Mouse (Mus musculus): ENCODE data around the gene Atxn2.

Atxn2 gene

GRCm38 (mm10) chr5:121765020-121765419, 53.9 kb downstream of the Atxn2 start:
- DNase-seq (ENCODE audit: inconsistent ontology term), result no peak

GRCm38 (mm10) chr5:121766038-121766773, 55.1 kb downstream of the Atxn2 start:
- DNase-seq (ENCODE audit: inconsistent ontology term), result no peak

- DNase-seq (ENCODE audit: inconsistent ontology term), result no peak
Observed at GRCm38 (mm10) chr5:121767564-121767963, 56.4 kb downstream of the Atxn2 start.

- peak; percentile 46 for DNase-seq (ENCODE audit: inconsistent ontology term)
Observed at GRCm38 (mm10) chr5:121769827-121770226, 58.7 kb downstream of the Atxn2 start.

- DNase-seq (ENCODE audit: inconsistent ontology term), result no peak
Observed at GRCm38 (mm10) chr5:121771611-121772010, 60.5 kb downstream of the Atxn2 start.

- peak; percentile 40 for DNase-seq (ENCODE audit: inconsistent ontology term)
Observed at GRCm38 (mm10) chr5:121778485-121779119, 67.5 kb downstream of the Atxn2 start.

- no peak for DNase-seq (ENCODE audit: inconsistent ontology term)
Observed at GRCm38 (mm10) chr5:121780180-121780579, 69.0 kb downstream of the Atxn2 start.

GRCm38 (mm10) chr5:121782467-121782866, 71.3 kb downstream of the Atxn2 start:
- peak; percentile 27 for DNase-seq (ENCODE audit: inconsistent ontology term)

- DNase-seq (ENCODE audit: inconsistent ontology term), result peak; percentile 37
Observed at GRCm38 (mm10) chr5:121783862-121784500, 72.8 kb downstream of the Atxn2 start.

GRCm38 (mm10) chr5:121791026-121791425, 79.9 kb downstream of the Atxn2 start:
- no peak for DNase-seq (ENCODE audit: inconsistent ontology term)

- DNase-seq (ENCODE audit: inconsistent ontology term), result no peak
Observed at GRCm38 (mm10) chr5:121795800-121796199, 84.7 kb downstream of the Atxn2 start.

GRCm38 (mm10) chr5:121798447-121798846, 87.3 kb downstream of the Atxn2 start:
- DNase-seq (ENCODE audit: inconsistent ontology term), result no peak

- DNase-seq (ENCODE audit: inconsistent ontology term), result peak; percentile 20
Observed at GRCm38 (mm10) chr5:121807186-121807585, 96.0 kb downstream of the Atxn2 start.

GRCm38 (mm10) chr5:121808202-121808601, 97.1 kb downstream of the Atxn2 start:
- no peak for DNase-seq (ENCODE audit: inconsistent ontology term)

- DNase-seq (ENCODE audit: inconsistent ontology term), result no peak
Observed at GRCm38 (mm10) chr5:121809667-121810224, 98.6 kb downstream of the Atxn2 start.

- no peak for DNase-seq (ENCODE audit: inconsistent ontology term)
Observed at GRCm38 (mm10) chr5:121810331-121811151, 99.4 kb downstream of the Atxn2 start.

- no peak for DNase-seq (ENCODE audit: inconsistent ontology term)
Observed at GRCm38 (mm10) chr5:121811485-121811931, 100.4 kb downstream of the Atxn2 start.

- DNase-seq (ENCODE audit: inconsistent ontology term), result no peak
Observed at GRCm38 (mm10) chr5:121812526-121813243, 101.5 kb downstream of the Atxn2 start.

- no peak for DNase-seq (ENCODE audit: inconsistent ontology term)
Observed at GRCm38 (mm10) chr5:121813744-121814143, 102.6 kb downstream of the Atxn2 start.

GRCm38 (mm10) chr5:121815067-121815466, 103.9 kb downstream of the Atxn2 start:
- DNase-seq (ENCODE audit: inconsistent ontology term), result peak; percentile 40

- no peak for DNase-seq (ENCODE audit: inconsistent ontology term)
Observed at GRCm38 (mm10) chr5:121815867-121816380, 104.8 kb downstream of the Atxn2 start.

All from Muller cell, postnatal 12 days (primary cell).